Mouse (Mus musculus) thymus, postnatal 14 days (tissue): ENCODE measurements around the gene Ptk7.

Source experiments
- DNase-seq: peaks from one replicate; pipeline ENCODE4 v3.0.0; 2021

The Ptk7 gene

DNA sequence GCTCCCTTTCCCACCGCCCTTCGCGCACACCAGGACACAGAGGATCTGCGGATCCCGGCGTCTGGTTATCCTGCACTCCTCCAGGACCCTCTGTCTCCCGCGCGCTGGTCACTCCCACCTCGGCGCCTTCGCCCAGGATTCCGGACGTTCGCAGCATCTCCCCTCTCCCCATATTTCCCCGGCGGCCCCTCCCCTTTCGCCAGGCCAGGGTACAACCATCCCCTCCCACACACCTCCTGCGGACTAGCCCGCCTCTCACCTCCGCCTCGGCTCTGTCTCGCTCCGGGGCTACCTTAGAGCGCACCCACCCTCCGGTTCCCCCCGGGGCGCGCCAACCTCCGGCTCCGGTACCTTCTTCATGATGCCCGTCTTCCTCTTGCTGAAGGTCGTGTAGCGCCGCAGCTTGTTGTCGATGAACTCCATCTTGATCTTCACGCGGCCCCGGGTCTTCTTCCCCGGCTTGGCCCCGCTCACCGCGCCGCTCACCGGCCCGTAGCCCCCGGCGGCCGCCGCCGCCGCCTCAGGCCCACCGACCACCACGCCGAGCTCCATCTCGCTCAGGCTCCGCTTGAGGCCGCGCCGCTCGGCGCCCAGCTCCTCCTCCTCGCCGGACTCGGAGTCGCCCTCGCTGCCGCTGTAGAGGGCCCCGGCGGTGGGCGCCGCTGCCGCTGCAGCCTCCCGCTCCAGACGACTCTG is 74.2 kb downstream of the Ptk7 start:
- peak; percentile 63 for DNase-seq

DNA sequence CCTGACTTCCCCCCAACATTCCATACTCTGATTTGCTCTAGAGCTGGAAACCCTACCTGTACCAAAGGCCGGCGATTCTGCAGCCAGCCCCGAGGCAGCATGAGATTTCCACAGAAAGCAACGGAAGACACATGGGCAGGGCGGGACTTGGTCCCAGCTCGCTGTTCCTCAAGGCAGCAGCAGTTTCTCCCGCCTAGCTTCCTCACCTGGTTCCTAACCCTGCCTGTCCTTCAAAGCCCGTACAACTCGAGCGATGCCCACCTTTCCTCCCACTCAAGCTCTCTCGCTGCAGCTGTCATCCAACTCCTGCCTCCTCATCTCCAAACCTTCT is 74.7 kb downstream of the Ptk7 start:
- DNase-seq, result no peak

DNA sequence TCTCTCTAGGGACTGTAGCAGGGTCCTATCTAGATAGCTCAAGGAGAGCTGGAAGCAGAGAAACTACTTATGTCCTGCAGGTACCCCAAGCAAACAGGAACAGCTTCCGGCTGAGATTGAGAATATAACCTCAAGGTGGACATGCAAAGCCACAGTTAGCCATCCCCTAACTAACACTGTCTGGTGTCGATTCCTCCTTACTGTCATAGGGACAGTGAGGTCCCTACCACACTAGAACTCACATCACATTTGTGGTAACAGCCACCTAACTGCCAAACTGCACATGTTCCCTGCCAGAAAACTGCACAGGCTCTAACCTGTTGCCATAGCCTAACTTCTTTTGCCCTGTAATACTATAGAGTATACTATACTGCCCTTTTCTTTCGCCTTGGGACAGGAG is 75.4 kb downstream of the Ptk7 start:
- DNase-seq, result no peak

DNA sequence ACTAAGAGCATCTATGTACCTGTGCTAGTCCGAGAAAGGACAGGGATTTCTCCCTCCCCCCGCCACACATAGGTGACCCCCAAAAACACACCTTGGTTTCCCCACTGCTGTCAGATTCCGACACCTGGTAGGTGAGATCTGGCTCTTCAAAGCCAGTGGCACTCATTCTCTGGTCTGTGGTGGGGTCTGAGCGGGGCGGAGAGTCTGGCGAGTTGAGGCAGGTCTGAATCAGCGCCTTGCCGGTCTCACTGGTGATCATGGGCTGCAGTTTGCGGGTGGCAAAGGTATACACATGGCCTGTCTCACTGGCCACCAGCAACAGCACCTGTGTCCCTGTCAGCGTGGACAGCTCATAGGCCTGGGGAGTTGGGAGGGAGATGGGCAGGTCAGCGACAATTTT is 75.8 kb downstream of the Ptk7 start:
- no peak for DNase-seq

DNA sequence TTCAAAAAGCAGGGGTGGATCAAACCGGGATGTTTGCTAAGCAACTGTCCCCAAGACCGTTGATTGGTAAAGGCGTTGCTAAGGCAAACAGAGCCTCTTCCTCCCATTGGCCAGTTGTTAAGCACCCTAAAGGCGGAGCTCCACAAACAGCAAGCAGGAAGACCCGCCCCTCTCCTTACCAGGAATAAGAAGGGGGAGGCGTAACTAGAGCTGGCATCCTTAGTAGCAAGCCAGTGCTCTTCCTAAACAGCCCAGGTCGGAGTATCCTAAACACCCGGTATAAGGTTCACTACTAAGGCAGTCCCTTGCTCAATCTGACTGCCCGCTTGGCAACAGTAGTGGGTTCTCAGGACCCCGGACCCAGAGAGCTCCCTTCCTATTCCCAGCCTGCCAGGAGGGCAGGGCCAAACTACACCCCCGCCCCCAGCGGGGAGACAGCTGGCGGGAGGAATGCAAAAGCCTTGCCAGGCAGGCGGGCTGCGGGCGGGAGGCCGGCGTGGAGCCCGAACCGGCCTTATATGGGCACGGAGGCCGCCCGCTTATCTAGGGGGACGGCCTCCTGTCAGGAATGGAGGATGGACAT is 76.4 kb downstream of the Ptk7 start:
- peak; percentile 48 for DNase-seq

DNA sequence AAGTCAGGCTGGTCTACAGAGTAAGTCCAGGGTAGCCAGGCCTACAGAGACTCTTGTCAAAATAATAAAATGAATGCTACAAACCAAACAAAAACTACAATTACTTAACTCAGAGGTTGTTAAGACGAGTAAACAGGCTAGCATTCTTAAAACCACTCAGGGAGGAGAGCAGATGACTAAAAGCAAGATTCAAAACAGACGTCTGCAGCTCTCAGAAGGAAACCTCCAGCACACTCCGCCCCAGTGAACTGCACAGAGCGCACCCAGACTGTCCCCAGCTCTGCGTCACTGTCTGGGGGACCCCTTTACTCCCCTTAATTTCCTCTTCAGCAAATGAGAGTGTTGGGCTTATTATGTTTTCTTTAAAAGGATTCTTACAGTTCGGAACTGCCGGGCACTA is 77.2 kb downstream of the Ptk7 start:
- DNase-seq, result no peak

DNA sequence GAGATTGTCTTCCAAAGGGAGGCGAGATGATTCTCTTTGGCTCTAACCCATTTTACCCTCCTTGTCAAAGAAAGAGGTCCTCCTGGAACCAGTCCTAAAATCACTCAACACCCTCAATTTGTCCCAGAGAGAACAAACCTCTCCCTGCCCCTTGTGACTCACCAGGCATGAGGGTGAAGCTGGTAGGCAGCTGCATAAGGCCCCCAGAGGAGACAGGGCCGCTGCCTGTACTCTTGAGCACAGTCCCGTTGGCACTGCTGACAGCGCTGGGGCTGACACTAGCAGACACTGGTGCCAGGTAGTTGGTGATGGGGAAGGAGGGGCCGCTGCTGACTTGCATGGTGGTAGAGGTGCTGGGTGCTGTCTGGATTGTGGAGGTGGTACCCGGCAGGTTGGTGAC is 77.9 kb downstream of the Ptk7 start:
- DNase-seq, result no peak

DNA sequence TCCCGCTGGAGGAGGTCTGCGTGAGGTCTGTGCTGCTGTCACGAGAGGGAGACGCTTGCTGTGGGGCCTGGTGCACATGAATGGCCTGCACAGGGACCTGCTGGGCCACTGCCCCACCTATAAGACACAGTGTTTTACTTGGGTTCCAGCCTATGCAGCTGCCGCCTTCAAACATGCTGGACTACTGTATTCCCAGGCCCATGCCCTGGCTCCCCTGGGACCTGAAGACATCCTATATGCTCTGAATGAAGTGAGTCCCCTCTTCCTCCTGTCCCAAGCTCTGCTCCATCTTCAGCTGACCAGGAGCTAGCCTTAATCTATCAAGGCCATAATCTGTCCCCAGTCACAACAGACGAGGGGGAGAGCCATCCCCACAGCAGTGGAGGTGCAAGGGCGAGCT is 78.4 kb downstream of the Ptk7 start:
- DNase-seq, result no peak

DNA sequence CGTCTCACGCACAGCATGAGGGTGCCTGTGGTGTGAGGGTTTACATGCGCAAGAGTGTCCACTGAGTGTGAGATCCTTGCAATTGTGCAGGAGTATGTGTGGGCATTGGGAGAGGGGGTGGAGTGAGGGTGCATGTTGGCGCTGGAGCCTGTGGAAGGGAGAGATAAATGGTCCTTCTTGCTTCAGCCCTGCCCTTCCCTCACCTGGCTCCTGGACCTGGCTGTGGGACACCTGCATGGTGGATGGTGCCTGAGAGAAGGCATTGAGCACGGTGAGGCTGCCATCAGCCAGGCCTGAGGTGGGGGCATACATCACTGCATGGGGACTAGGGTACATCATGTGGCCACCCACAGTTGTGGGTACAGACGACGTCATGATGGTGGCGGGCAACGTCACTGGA is 79.7 kb downstream of the Ptk7 start:
- DNase-seq, result no peak

DNA sequence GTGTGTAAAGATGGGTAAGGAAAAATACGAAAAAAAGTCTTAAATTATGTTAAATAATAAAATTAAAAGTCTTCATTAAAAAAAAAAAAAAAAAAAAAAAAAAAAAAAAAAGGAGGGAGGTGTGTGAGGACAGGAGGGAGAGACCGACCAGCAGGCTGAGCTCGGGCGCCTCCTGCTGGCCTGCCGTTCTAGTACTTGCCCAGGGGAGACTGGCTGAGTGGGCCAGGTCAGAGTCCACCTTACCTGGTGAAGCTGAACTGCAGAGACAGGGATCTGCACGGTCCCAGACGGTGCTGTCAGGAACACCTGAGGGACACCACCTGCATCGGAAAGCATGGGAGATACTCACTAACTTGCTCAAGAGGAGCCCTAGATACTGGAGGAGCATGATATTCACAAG is 80.1 kb downstream of the Ptk7 start:
- peak; percentile 49 for DNase-seq

DNA sequence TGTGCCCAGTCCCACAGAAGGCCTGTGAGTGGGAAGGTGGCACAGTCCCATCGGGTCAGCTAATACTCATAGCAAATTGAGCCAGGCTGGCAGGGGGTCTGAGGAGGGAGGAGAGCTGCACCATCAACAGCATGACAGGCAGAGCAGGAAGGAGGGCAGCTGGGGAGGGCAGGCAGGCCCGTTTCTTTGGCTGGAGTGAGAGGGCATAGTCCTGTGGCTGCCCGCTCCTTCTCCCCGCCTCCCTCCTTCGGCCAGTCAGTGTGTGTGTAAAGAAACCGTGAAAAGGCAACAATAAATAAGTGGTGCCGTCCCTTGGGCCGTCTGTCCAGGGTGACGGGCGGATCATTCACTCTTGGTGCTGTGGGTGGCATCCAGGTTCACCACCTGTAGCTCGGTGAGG is 80.6 kb downstream of the Ptk7 start:
- no peak for DNase-seq

DNA sequence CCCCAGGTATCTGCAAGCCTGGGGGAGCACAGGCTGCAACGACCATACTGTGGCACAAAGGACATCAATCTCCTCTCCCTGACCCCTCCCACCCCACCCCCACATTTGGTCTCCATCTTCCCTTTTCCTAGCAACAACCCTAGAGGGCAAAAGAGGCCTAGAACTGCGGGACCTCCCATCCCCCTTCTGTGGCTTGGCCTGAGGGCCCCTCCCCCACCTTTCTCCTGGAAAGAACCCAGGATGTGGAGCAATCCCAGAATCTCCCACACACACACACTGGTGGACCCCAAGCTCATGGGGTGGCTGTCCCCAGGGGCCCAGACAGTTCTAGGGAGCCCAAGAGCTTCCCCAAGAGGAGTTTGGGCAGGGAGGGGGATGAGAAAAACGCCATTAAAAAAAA is 81.4 kb downstream of the Ptk7 start:
- no peak for DNase-seq

DNA sequence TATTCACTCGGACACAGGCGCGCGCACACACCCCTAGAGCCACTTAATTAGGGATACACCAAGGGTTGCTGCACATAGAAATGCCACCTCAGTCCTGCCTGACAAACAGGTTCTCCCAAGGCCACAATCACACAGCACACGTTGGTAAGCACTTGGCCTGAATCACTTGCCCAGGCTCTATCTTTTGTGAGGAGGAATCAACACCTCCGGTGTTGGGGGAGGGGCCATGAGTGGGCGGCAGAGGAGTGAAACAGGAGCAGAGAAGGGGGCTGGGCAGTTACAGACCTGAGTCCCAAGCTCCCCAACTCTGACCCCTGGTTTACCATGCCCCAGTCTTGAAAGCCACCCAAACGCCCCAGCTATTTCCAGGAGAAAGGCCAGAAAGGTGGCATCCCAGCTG is 82.3 kb downstream of the Ptk7 start:
- DNase-seq, result no peak

DNA sequence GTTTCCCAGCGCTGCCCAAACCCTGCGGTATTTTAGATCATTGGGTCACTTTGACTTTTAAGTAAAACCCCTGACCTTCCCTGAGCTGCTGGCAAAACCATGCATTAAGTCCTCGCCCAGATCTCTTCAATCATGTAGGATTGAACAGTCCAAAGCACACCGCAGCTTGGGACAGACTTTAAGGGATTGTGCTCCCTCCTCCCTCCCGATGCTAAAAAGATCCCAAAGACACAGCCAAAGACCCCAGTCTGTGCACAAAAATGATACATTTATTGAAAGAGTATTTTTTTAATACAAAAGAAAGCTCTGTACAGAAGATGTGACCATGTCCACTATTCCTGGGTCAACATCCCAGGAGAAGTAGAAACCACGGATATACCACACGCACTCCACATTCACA is 82.7 kb downstream of the Ptk7 start:
- no peak for DNase-seq

DNA sequence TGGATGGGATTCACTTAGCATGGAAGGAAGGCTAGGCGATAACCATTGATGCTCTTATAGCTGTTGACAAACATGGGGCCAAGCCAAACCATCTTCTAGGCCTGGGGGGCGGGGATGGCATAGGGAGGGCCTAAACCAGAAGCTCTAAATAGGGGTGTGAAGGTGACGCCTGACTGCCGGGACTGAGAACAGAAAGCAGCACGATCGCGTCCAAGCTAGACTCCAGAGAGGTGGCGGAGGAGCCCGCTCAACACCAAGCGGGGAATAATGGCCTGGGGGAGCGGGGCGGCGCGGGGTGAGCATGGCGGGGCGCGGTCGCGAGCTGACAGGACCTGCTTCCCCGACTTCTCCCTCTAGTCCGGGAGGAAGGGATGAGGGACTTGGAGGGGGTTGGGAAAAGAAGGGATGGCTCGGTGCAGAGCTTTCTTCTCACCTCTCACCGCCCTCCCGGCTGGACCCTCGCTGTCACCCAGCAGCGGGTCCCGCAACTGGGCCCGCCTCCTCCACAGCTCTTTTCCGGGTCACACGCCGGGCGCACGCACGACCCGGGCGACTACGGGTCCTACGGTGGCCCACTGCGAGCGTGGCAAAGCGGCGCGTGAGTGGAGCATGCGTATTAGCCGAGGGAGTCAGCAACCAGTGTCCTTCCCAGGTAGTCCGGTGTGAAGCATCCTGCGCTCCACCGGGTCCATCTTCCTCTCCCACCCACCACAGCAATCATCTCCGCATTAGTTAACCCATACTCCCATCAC is 83.3 kb downstream of the Ptk7 start, which contains the start of gene Cul9:
Gene Cul9, minus strand, starts transcription at position 576 of the 752 bp plus-strand sequence.
- DNase-seq, result peak; percentile 48

DNA sequence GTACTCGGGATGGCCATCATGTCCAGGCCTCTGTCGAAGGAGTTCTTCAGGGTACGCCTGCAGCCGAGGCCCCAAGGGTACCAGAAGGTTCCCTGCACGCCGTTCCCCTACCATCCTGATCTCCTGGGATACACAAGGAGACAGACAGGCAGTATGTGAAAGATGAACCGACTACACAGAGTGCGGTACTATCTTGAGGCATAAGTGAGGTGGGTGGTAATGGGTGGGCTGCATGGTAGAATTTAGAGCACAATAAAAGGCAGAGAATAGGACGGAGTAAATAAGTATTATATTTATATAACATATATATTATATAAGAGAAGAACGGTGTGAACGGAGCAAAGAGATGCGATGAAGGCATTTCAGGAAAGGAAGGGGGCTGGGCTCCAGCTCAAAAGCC is 85.6 kb downstream of the Ptk7 start:
- no peak for DNase-seq

DNA sequence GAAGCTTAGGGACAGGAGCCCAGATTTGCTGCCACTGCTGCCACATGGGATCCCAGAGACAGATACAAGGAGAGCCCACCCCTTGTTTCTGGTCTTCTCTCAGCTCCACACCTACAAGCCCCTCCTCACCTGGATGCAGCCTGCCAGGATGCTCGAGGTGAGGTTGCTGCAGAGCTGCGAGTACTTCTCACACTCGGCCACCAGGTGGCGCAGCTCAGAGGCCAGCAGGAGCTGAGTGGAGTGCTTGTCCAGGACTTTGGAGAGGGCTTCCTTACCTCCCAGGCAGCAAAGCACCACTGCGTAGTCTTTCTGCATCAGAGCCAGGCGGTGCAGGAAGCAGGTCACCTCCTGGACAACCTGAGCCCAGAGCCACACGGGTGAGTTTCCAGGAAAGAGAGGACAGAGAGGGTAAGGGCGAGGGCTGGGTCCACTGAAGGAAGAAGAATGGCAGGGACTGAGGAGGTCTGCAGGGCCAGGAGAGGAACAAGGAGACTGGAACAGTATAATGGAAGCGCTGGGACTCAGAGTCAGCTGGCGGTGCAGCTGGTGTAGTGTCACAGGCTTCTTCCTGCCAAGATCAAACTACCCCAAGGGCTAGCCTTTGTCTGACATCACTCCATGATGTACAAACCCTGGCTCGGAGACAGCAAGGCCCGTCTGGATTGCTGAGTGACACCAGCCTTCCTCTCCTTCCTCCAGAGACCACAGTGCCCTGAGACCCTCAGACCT is 103.6 kb downstream of the Ptk7 start:
- peak; percentile 79 for DNase-seq

DNA sequence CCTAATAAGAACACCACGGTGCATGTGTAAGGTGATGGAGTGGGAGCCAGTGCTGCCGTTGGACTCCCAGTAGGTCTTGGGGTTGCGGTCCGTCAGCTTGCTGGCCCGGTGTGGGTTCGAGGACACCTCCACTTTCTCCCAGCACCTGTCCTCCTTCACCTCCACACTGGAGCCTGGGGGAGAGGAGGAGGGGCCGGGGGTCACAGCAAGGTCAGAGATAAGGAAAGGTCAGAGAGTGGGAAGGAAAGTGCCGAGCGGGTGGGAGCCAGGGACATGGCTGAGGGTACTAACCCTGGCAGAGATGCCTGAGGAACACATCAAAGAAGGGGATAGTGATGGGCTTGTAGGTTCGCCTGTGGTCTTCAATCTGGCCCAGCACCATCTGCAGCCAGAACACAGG is 104.2 kb downstream of the Ptk7 start:
- DNase-seq, result no peak

DNA sequence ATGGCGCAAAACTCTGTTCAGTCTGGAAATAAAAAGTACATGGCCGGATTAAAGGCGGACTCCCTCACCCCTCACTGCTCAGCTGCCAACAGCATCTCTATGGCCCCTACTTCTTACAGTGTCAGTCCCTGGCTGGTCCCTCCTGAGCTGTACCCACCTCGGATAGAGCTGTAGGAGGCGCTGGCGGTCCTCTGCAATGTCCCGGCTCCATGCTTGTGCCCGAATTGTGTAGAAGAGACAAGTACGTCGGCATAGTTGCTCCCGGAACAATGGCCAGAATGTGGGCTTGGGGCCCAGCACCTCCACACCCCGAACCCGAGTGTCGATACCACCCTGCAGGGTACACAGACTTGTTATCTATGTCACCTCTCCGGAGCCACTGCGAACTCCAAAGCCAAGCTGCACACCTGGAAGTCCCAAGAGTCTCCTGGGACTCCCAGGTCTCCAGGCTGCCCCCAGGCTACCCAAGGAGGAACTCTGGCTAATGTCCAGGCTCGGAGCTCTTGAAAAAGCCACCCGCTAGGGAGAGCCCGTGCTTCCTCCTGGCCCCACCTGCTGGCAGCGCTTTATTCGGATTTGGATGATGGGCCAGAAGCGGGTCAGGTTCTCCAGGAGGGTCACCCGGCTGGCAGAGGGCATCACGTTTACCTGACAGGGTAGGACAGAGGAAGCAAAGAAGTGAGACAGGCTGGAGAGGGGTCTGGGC is 107.2 kb downstream of the Ptk7 start:
- DNase-seq, result no peak

DNA sequence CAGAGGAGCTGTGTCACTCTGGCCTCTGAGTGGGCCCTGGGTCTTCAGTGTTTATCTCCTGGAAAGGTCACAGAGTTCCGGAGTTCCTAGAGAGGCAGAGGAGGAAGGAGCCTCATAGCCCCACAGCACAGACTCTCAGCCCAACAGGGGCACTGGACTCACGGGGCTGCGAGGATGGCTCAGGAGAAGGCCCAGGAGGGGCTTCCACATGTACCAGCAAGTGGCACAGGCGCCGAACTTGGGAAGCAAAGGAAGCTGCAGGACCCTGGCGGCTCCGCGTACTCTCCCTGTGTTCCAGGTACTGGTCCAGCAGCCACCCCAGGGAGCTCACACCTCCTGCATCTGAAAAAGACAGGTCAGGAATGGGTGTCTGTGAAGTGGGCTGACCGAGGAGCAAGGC is 108.1 kb downstream of the Ptk7 start:
- DNase-seq, result no peak

DNA sequence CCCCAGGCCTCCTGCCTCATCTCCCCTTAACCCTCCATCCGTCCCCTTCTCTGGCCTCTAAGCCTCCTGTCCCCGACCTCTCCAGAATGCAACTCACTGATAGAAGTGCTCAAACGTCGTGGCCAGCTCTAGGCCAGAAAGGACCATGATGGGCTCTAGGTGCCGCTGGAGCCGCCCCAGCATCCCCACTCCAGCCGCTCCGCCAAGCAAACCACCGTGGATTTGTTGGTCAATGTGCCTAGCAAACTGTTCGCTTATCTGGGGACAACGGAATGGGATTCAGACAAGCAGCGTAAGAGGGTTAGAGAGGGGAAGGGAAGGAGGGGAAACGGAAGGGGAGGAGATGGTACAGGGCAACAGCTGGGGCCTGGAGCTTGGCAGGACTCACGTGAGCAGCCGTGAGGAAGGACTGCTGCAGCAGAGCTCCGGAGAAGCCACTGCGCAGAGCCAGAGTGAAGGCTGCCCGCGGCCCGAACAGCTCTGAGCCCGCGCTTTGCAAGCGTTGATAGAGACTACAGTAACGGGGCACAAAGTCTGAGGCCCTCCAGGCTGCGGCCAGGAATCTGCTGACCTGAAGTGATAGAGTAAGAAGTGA is 108.8 kb downstream of the Ptk7 start:
- peak; percentile 28 for DNase-seq

DNA sequence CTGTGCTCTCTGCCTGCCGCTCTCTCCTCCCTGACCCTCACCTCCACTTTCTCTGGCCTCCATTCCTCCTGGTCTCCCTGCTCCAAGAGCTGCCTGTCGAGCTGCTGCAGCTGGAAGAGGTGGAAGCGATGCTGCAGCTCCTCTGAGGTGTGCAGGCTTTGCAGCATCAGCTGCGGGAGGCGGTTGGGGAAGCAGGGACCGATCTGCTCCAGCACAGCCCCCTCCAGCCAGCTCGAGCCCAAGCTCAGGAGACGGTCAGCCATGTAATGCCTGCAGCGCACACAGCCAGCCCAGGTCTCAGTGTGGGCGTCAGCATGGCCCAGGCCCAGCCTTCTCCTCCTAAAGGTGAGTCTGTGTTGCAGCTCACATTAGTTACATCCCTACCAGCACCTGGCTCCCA is 109.3 kb downstream of the Ptk7 start:
- no peak for DNase-seq
